Mouse (Mus musculus) forebrain, embryonic 12.5 days (tissue): Measurements from ENCODE around the gene Notch2. TPM values are rescaled to one million over a fixed set of nuclear protein-coding genes. Genes with fewer than 3 reads are reported as not detected.
"Not testable (repeated sequence)": the region's sequence is repeated elsewhere in the genome, so short reads cannot be mapped to it uniquely, and the experiment has no call there.

Experiments
- ATAC-seq: fragments of 200-750 bp; cut with Nextera tagmentation; 2 replicates; pipeline ENCODE4 v1.8.0; 2017; ENCODE audit warnings: moderate TSS enrichment; ENCODE audit not compliant: low FRiP score
- H3K27ac ChIP-seq: fragments of 300-500 bp; sonication (generic); 2 replicates; pipeline ENCODE4 v1.5.1; 2016; ENCODE audit warnings: mild to moderate bottlenecking
- H3K27me3 ChIP-seq: fragments of 300-500 bp; sonication (generic); 2 replicates; pipeline ENCODE4 v1.6.1; 2016; ENCODE audit warnings: mild to moderate bottlenecking
- H3K36me3 ChIP-seq: fragments of 300-500 bp; sonication (generic); replicated peaks from 2 replicates; pipeline ENCODE4 v1.6.1; 2016; ENCODE audit warnings: mild to moderate bottlenecking
- H3K4me1 ChIP-seq: fragments of 300-500 bp; sonication (generic); 2 replicates; pipeline ENCODE4 v1.6.1; 2016
- H3K4me2 ChIP-seq: fragments of 300-500 bp; sonication (generic); 2 replicates; pipeline ENCODE4 v1.6.1; 2016; ENCODE audit warnings: mild to moderate bottlenecking, moderate library complexity
- H3K4me3 ChIP-seq: fragments of 300-500 bp; sonication (generic); replicated peaks from 2 replicates; pipeline ENCODE4 v1.5.1; 2016; ENCODE audit warnings: mild to moderate bottlenecking
- H3K9ac ChIP-seq: fragments of 300-500 bp; sonication (generic); 2 replicates; pipeline ENCODE4 v1.6.1; 2016; ENCODE audit warnings: mild to moderate bottlenecking
- H3K9me3 ChIP-seq: fragments of 300-500 bp; sonication (generic); 2 replicates; pipeline ENCODE4 v1.6.1; 2016
- WGBS: fragments of 180-500 bp; shearing (Covaris S2); methylation state at CpG from one replicate; pipeline ENCODE4 v1.1.7; 2016; 5-methylcytosine and 5-hydroxymethylcytosine counted together
- polyA plus RNA-seq: library from polyadenylated mRNA; unstranded; fragments of >200 nt; fragmentation: Nextera tagmentation; extraction: Ambion mirVana; gene quantifications from 2 replicates; pipeline ENCODE4 v1.2.1, GENCODE M21; 2016

The Notch2 gene
- polyA plus RNA-seq, 1 experiment from 2014 or later: 27.6 TPM

- H3K27ac ChIP-seq: not testable (repeated sequence)
- 91% methylated on average over 4 of the region's 4 CpGs for WGBS
Measured at GRCm38 (mm10) chr3:98132140-98132539, 118.8 kb downstream of the Notch2 start.

GRCm38 (mm10) chr3:98132636-98133035 lies 119.3 kb downstream of the Notch2 start:
- 92% methylated on average over 8 of the region's 8 CpGs for WGBS
- no peaks in the 10 kb centered on the region for H3K27me3 ChIP-seq
- no peak for ATAC-seq
- H3K9me3 ChIP-seq: no peaks in the 10 kb centered on the region
- H3K36me3 ChIP-seq: peaks cover 77% of the 10 kb centered on the region
- H3K4me1 ChIP-seq: no peaks in the 10 kb centered on the region
- H3K9ac ChIP-seq: no peak overlapping the region
- no peak overlapping the region for H3K4me3 ChIP-seq
- H3K4me2 ChIP-seq: no peak overlapping the region
- no peak overlapping the region for H3K27ac ChIP-seq

More at GRCm38 (mm10) chr3:98132140-98132539, 118.8 kb downstream of the Notch2 start:
- not testable (repeated sequence) for H3K4me3 ChIP-seq, H3K9me3 ChIP-seq, H3K9ac ChIP-seq, ATAC-seq, H3K27me3 ChIP-seq, H3K4me2 ChIP-seq, H3K4me1 ChIP-seq
- peaks cover 75% of the 10 kb centered on the region for H3K36me3 ChIP-seq

- Histone ChIP-seq H3K9me3 (no peaks in the 10 kb centered on the region), H3K27ac (no peak overlapping the region), H3K36me3 (peaks cover 95% of the 10 kb centered on the region)
Measured at GRCm38 (mm10) chr3:98141456-98141855, 128.1 kb downstream of the Notch2 start.

GRCm38 (mm10) chr3:98142862-98143261 lies 129.5 kb downstream of the Notch2 start:
- Histone ChIP-seq H3K36me3 (peaks cover 95% of the 10 kb centered on the region), H3K4me1 (no peaks in the 10 kb centered on the region), H3K9me3 (no peaks in the 10 kb centered on the region), H3K4me3 (no peak overlapping the region), H3K27ac (no peak overlapping the region), H3K4me2 (no peak overlapping the region), H3K9ac (no peak overlapping the region), H3K27me3 (no peaks in the 10 kb centered on the region)
- ATAC-seq: no peak
- WGBS: 93% methylated on average over 13 of the region's 13 CpGs

More at GRCm38 (mm10) chr3:98141456-98141855, 128.1 kb downstream of the Notch2 start:
- no peak overlapping the region for H3K4me2 ChIP-seq
- WGBS: 93% methylated on average over 15 of the region's 15 CpGs
- H3K9ac ChIP-seq: no peak overlapping the region
- no peak overlapping the region for H3K4me3 ChIP-seq
- H3K4me1 ChIP-seq: no peaks in the 10 kb centered on the region
- no peaks in the 10 kb centered on the region for H3K27me3 ChIP-seq
- no peak for ATAC-seq

GRCm38 (mm10) chr3:98145204-98145603 lies 131.9 kb downstream of the Notch2 start:
- H3K4me1 ChIP-seq: no peaks in the 10 kb centered on the region
- H3K9ac ChIP-seq: no peak overlapping the region
- no peaks in the 10 kb centered on the region for H3K27me3 ChIP-seq
- no peaks in the 10 kb centered on the region for H3K9me3 ChIP-seq
- no peak for ATAC-seq
- H3K27ac ChIP-seq: no peak overlapping the region
- H3K36me3 ChIP-seq: peaks cover 85% of the 10 kb centered on the region
- WGBS: 80% methylated on average over 10 of the region's 10 CpGs
- H3K4me3 ChIP-seq: no peak overlapping the region
- H3K4me2 ChIP-seq: no peak overlapping the region

- Histone ChIP-seq H3K4me3 (no peak overlapping the region), H3K27me3 (no peaks in the 10 kb centered on the region), H3K9me3 (no peaks in the 10 kb centered on the region), H3K4me2 (no peak overlapping the region), H3K36me3 (peaks cover 76% of the 10 kb centered on the region), H3K27ac (no peak overlapping the region), H3K9ac (no peak overlapping the region), H3K4me1 (no peaks in the 10 kb centered on the region)
- WGBS: 96% methylated on average over 29 of the region's 29 CpGs
- no peak for ATAC-seq
Measured at GRCm38 (mm10) chr3:98146471-98147410, 133.4 kb downstream of the Notch2 start.

- no peak overlapping the region for H3K9ac ChIP-seq
- no peak for ATAC-seq
- no peaks in the 10 kb centered on the region for H3K27me3 ChIP-seq
- peaks cover 66% of the 10 kb centered on the region for H3K36me3 ChIP-seq
- no peak overlapping the region for H3K27ac ChIP-seq
- H3K4me2 ChIP-seq: no peak overlapping the region
- H3K4me3 ChIP-seq: no peak overlapping the region
- no peaks in the 10 kb centered on the region for H3K4me1 ChIP-seq
- no peaks in the 10 kb centered on the region for H3K9me3 ChIP-seq
- 93% methylated on average over 14 of the region's 14 CpGs for WGBS
Measured at GRCm38 (mm10) chr3:98147706-98148105, 134.4 kb downstream of the Notch2 start.

GRCm38 (mm10) chr3:98149881-98150280 lies 136.6 kb downstream of the Notch2 start:
- H3K4me2 ChIP-seq: no peak overlapping the region
- peaks cover 46% of the 10 kb centered on the region for H3K36me3 ChIP-seq
- no peaks in the 10 kb centered on the region for H3K27me3 ChIP-seq
- 94% methylated on average over 11 of the region's 11 CpGs for WGBS
- H3K9ac ChIP-seq: no peak overlapping the region
- ATAC-seq: no peak
- H3K4me1 ChIP-seq: no peaks in the 10 kb centered on the region
- H3K4me3 ChIP-seq: no peak overlapping the region
- H3K27ac ChIP-seq: no peak overlapping the region
- no peaks in the 10 kb centered on the region for H3K9me3 ChIP-seq

GRCm38 (mm10) chr3:98151016-98151415 lies 137.7 kb downstream of the Notch2 start:
- WGBS: 92% methylated on average over 10 of the region's 10 CpGs
- Histone ChIP-seq H3K27me3 (no peaks in the 10 kb centered on the region), H3K9ac (no peak overlapping the region), H3K4me1 (no peaks in the 10 kb centered on the region), H3K36me3 (peaks cover 34% of the 10 kb centered on the region), H3K27ac (no peak overlapping the region), H3K9me3 (no peaks in the 10 kb centered on the region), H3K4me3 (no peak overlapping the region), H3K4me2 (no peak overlapping the region)
- no peak for ATAC-seq

GRCm38 (mm10) chr3:98153460-98153859 lies 140.1 kb downstream of the Notch2 start:
- H3K36me3 ChIP-seq: peaks cover 10% of the 10 kb centered on the region
- ATAC-seq: no peak
- no peak overlapping the region for H3K4me3 ChIP-seq
- no peaks in the 10 kb centered on the region for H3K27me3 ChIP-seq
- no peak overlapping the region for H3K9ac ChIP-seq
- H3K4me1 ChIP-seq: no peaks in the 10 kb centered on the region
- H3K27ac ChIP-seq: no peak overlapping the region
- H3K9me3 ChIP-seq: no peaks in the 10 kb centered on the region
- no peak overlapping the region for H3K4me2 ChIP-seq

GRCm38 (mm10) chr3:98156158-98156557 lies 142.8 kb downstream of the Notch2 start:
- Histone ChIP-seq H3K4me1 (no peaks in the 10 kb centered on the region), H3K4me3 (no peak overlapping the region), H3K27ac (no peak overlapping the region), H3K4me2 (no peak overlapping the region), H3K36me3 (no peaks in the 10 kb centered on the region), H3K9ac (no peak overlapping the region), H3K9me3 (no peaks in the 10 kb centered on the region), H3K27me3 (no peaks in the 10 kb centered on the region)
- 61% methylated on average over 4 of the region's 4 CpGs for WGBS
- no peak for ATAC-seq

- Histone ChIP-seq H3K36me3 (no peaks in the 10 kb centered on the region), H3K9ac (no peak overlapping the region), H3K27ac (no peak overlapping the region), H3K9me3 (no peaks in the 10 kb centered on the region), H3K4me1 (no peaks in the 10 kb centered on the region), H3K27me3 (no peaks in the 10 kb centered on the region), H3K4me3 (no peak overlapping the region), H3K4me2 (no peak overlapping the region)
- 73% methylated on average over 2 of the region's 2 CpGs for WGBS
- ATAC-seq: no peak
Measured at GRCm38 (mm10) chr3:98157073-98157472, 143.7 kb downstream of the Notch2 start.

- Histone ChIP-seq H3K27ac (no peak overlapping the region), H3K9ac (no peak overlapping the region), H3K4me3 (no peak overlapping the region), H3K4me1 (no peaks in the 10 kb centered on the region), H3K36me3 (no peaks in the 10 kb centered on the region), H3K9me3 (no peaks in the 10 kb centered on the region), H3K27me3 (no peaks in the 10 kb centered on the region), H3K4me2 (no peak overlapping the region)
- 70% methylated on average over 2 of the region's 2 CpGs for WGBS
- no peak for ATAC-seq
Measured at GRCm38 (mm10) chr3:98157585-98157984, 144.3 kb downstream of the Notch2 start.
